Mouse (Mus musculus): ENCODE data around the gene Ak2. TPM values are rescaled to one million over a fixed set of nuclear protein-coding genes. Genes with fewer than 3 reads are reported as not detected.

Gene Ak2
- total RNA-seq, 2 experiments from 2014 or later, result 67.6 to 71.0 TPM

GRCm38 (mm10) chr4:129008672-129009071 lies 16.9 kb downstream of the Ak2 start:
- intact Hi-C loops (cut with DNase I), result no loop called here

GRCm38 (mm10) chr4:129009521-129009920 lies 17.8 kb downstream of the Ak2 start:
- intact Hi-C loops (cut with DNase I), result no loop called here

More at GRCm38 (mm10) chr4:129008672-129009071, 16.9 kb downstream of the Ak2 start:
- no peak for DNase-seq

GRCm38 (mm10) chr4:129011604-129012121 lies 19.9 kb downstream of the Ak2 start:
- intact Hi-C loops (cut with DNase I), result no loop called here

More at GRCm38 (mm10) chr4:129009521-129009920, 17.8 kb downstream of the Ak2 start:
- no peak for DNase-seq

GRCm38 (mm10) chr4:129013151-129013864 lies 21.6 kb downstream of the Ak2 start:
- no peak for DNase-seq
- intact Hi-C loops (cut with DNase I), result no loop called here

More at GRCm38 (mm10) chr4:129011604-129012121, 19.9 kb downstream of the Ak2 start:
- DNase-seq, result peak; percentile 45 to 47

GRCm38 (mm10) chr4:129016329-129016728 lies 24.6 kb downstream of the Ak2 start:
- intact Hi-C loops (cut with DNase I), result no loop called here
- DNase-seq, result no peak

GRCm38 (mm10) chr4:129017150-129017549 lies 25.4 kb downstream of the Ak2 start:
- intact Hi-C loops (cut with DNase I), result no loop called here

GRCm38 (mm10) chr4:129018788-129019435 lies 27.2 kb downstream of the Ak2 start:
- intact Hi-C loops (cut with DNase I), result no loop called here
- DNase-seq, result no peak

More at GRCm38 (mm10) chr4:129017150-129017549, 25.4 kb downstream of the Ak2 start:
- DNase-seq, result no peak

- intact Hi-C loops (cut with DNase I), result no loop called here
- DNase-seq, result no peak
Observed at GRCm38 (mm10) chr4:129019788-129020187, 28.0 kb downstream of the Ak2 start.

- peak; percentile 91 to 93 for DNase-seq
- intact Hi-C loops (cut with DNase I), result no loop called here
Observed at GRCm38 (mm10) chr4:129020454-129020853, 28.7 kb downstream of the Ak2 start.

- peak in 1 of 2 experiments; percentile 29 for DNase-seq
- intact Hi-C loops (cut with DNase I), result no loop called here
Observed at GRCm38 (mm10) chr4:129021426-129021825, 29.7 kb downstream of the Ak2 start.

- no peak for DNase-seq
- intact Hi-C loops (cut with DNase I), result no loop called here
Observed at GRCm38 (mm10) chr4:129021886-129022285, 30.1 kb downstream of the Ak2 start.

- intact Hi-C loops (cut with DNase I), result no loop called here
- no peak for DNase-seq
Observed at GRCm38 (mm10) chr4:129023884-129024283, 32.1 kb downstream of the Ak2 start.

- intact Hi-C loops (cut with DNase I), result no loop called here
- DNase-seq, result peak; percentile 76 to 77
Observed at GRCm38 (mm10) chr4:129024775-129025174, 33.0 kb downstream of the Ak2 start.

- intact Hi-C loops (cut with DNase I), result no loop called here
- no peak for DNase-seq
Observed at GRCm38 (mm10) chr4:129025707-129026106, 33.9 kb downstream of the Ak2 start.

- intact Hi-C loops (cut with DNase I), result no loop called here
- DNase-seq, result no peak
Observed at GRCm38 (mm10) chr4:129030746-129031145, 39.0 kb downstream of the Ak2 start.

GRCm38 (mm10) chr4:129031408-129031965 lies 39.7 kb downstream of the Ak2 start:
- intact Hi-C loops (cut with DNase I), result no loop called here
- DNase-seq, result no peak

- no peak for DNase-seq
- intact Hi-C loops (cut with DNase I), result no loop called here
Observed at GRCm38 (mm10) chr4:129032133-129032962, 40.6 kb downstream of the Ak2 start.

- intact Hi-C loops (cut with DNase I), result no loop called here
- peak; percentile 59 to 68 for DNase-seq
Observed at GRCm38 (mm10) chr4:129032963-129033951, 41.5 kb downstream of the Ak2 start.

- intact Hi-C loops (cut with DNase I), result no loop called here
- no peak for DNase-seq
Observed at GRCm38 (mm10) chr4:129034224-129034623, 42.5 kb downstream of the Ak2 start.
